Mouse (Mus musculus) limb, embryonic 14.5 days (tissue): ENCODE results near the gene Glt28d2. TPM values are rescaled to one million over a fixed set of nuclear protein-coding genes. Genes with fewer than 3 reads are reported as not detected.
A peak's percentile ranks its signal among the peaks of the same experiment; 100 is the strongest.

Experiments
- ATAC-seq: fragments of 200-750 bp; cut with Nextera tagmentation; 2 replicates; pipeline ENCODE4 v1.8.0; 2017; ENCODE audit warnings: low read depth, moderate number of reproducible peaks, moderate TSS enrichment; ENCODE audit not compliant: low FRiP score
- DNase-seq: peaks from one replicate; pipeline ENCODE4 v3.0.0-alpha.2; 2015; ENCODE audit warnings: low spot score
- H3K27ac ChIP-seq: fragments of 300-500 bp; sonication (generic); replicated peaks from 2 replicates; pipeline ENCODE4 v1.5.1; 2014; ENCODE audit warnings: low read depth, mild to moderate bottlenecking, low read length, moderate library complexity, mixed read lengths
- H3K27me3 ChIP-seq: fragments of 300-500 bp; sonication (generic); 2 replicates; pipeline ENCODE4 v1.6.1; 2014; ENCODE audit warnings: low read length, mixed read lengths; ENCODE audit not compliant: control insufficient read depth, insufficient read depth
- H3K36me3 ChIP-seq: fragments of 300-500 bp; sonication (generic); 2 replicates; pipeline ENCODE4 v1.6.1; 2014; ENCODE audit warnings: mild to moderate bottlenecking, low read length, moderate library complexity, mixed read lengths; ENCODE audit not compliant: control insufficient read depth, insufficient read depth
- H3K4me1 ChIP-seq: fragments of 300-500 bp; sonication (generic); 2 replicates; pipeline ENCODE4 v1.6.1; 2014; ENCODE audit warnings: antibody characterized with exemption, low read length, mixed read lengths; ENCODE audit not compliant: control insufficient read depth, insufficient read depth
- H3K4me2 ChIP-seq: fragments of 300-500 bp; sonication (generic); replicated peaks from 2 replicates; pipeline ENCODE4 v1.6.1; 2014; ENCODE audit warnings: low read depth, mild to moderate bottlenecking, low read length, moderate library complexity; ENCODE audit not compliant: severe bottlenecking
- H3K4me3 ChIP-seq: fragments of 300-500 bp; sonication (generic); replicated peaks from 2 replicates; pipeline ENCODE4 v1.5.1; 2014; ENCODE audit warnings: low read length
- H3K9ac ChIP-seq: fragments of 300-500 bp; sonication (generic); 2 replicates; pipeline ENCODE4 v1.6.1; 2014; ENCODE audit warnings: mild to moderate bottlenecking, low read depth, low read length, moderate library complexity; ENCODE audit not compliant: severe bottlenecking
- H3K9me3 ChIP-seq: fragments of 300-500 bp; sonication (generic); 2 replicates; pipeline ENCODE4 v1.6.1; 2016; ENCODE audit warnings: low read length; ENCODE audit not compliant: control insufficient read depth
- POLR2A ChIP-seq: fragments of 200-500 bp; IDR thresholded peaks from 2 replicates; pipeline ENCODE4 v1.8.0; 2012; ENCODE audit warnings: inconsistent platforms, mild to moderate bottlenecking, moderate library complexity, borderline replicate concordance; ENCODE audit not compliant: insufficient read depth, insufficient read length; ENCODE audit errors: extremely low read depth
- WGBS: fragments of 180-500 bp; shearing (Covaris S2); extraction: QIAGEN DNeasy Blood & Tissue Kit; methylation state at CpG from one replicate; pipeline ENCODE4 v1.1.7; 2014; 5-methylcytosine and 5-hydroxymethylcytosine counted together
- polyA plus RNA-seq, 2 experiments: library from polyadenylated mRNA; depleted of rRNA in 1 of 2; stranded (reverse) in 1 of 2; unstranded in 1 of 2; fragments of >200 nt; fragmentation: Nextera tagmentation in 1 of 2; extraction: Ambion mirVana in 1 of 2; gene quantifications; 2 replicates each; pipeline versions ENCODE4 v1.2.1 to v1.2.3; 2012 to 2014

Glt28d2 gene
- polyA plus RNA-seq, 2 experiments: 0.89 to 3.2 TPM

GRCm38 (mm10) chr3:85829047-85829446 lies 58.3 kb downstream of the Glt28d2 start:
- H3K4me2 ChIP-seq: no peak overlapping the region
- no peak for TF ChIP-seq POLR2A
- no peaks in the 10 kb centered on the region; the same call in 1 of the 2 replicates for H3K4me1 ChIP-seq
- H3K27me3 ChIP-seq: no peaks in the 10 kb centered on the region
- no peaks in the 10 kb centered on the region for H3K9me3 ChIP-seq
- no peak overlapping the region for H3K9ac ChIP-seq
- no peaks in the 10 kb centered on the region for H3K36me3 ChIP-seq
- 48% methylated on average over 4 of the region's 4 CpGs for WGBS
- H3K27ac ChIP-seq: no peak overlapping the region
- no peak overlapping the region for H3K4me3 ChIP-seq
- DNase-seq (no peak), ATAC-seq (no peak)

- no peak overlapping the region for H3K4me2 ChIP-seq
- H3K4me1 ChIP-seq: no peaks in the 10 kb centered on the region; the same call in 1 of the 2 replicates
- H3K36me3 ChIP-seq: no peaks in the 10 kb centered on the region
- DNase-seq (no peak), ATAC-seq (no peak)
- H3K9ac ChIP-seq: no peak overlapping the region
- 72% methylated on average over 6 of the region's 6 CpGs for WGBS
- 0 out of 2 replicates have a peak overlapping the region, but pooled peaks have one; percentile 38 for H3K27ac ChIP-seq
- H3K9me3 ChIP-seq: no peaks in the 10 kb centered on the region
- H3K27me3 ChIP-seq: no peaks in the 10 kb centered on the region
- no peak overlapping the region for H3K4me3 ChIP-seq
- TF ChIP-seq POLR2A: no peak
Observed at GRCm38 (mm10) chr3:85827815-85828214, 59.5 kb downstream of the Glt28d2 start.

GRCm38 (mm10) chr3:85827283-85827682 lies 60.0 kb downstream of the Glt28d2 start:
- Histone ChIP-seq H3K27me3 (no peaks in the 10 kb centered on the region), H3K4me3 (no peak overlapping the region)
- 66% methylated on average over 4 of the region's 4 CpGs for WGBS

GRCm38 (mm10) chr3:85820839-85821548 lies 66.3 kb downstream of the Glt28d2 start:
- WGBS: 37% methylated on average over 15 of the region's 15 CpGs
- H3K9ac ChIP-seq: no peak overlapping the region
- no peak for DNase-seq
- no peaks in the 10 kb centered on the region for H3K27me3 ChIP-seq
- H3K36me3 ChIP-seq: no peaks in the 10 kb centered on the region
- TF ChIP-seq POLR2A: no peak
- no peak for ATAC-seq
- no peaks in the 10 kb centered on the region for H3K9me3 ChIP-seq
- no peak overlapping the region for H3K4me2 ChIP-seq
- no peak overlapping the region for H3K27ac ChIP-seq
- H3K4me1 ChIP-seq: peaks cover 2% of the 10 kb centered on the region; the same call in 1 of the 2 replicates
- no peak overlapping the region for H3K4me3 ChIP-seq

More at GRCm38 (mm10) chr3:85827283-85827682, 60.0 kb downstream of the Glt28d2 start:
- no peak for DNase-seq
- no peak for ATAC-seq
- Histone ChIP-seq H3K36me3 (no peaks in the 10 kb centered on the region), H3K9ac (no peak overlapping the region), H3K4me2 (no peak overlapping the region), H3K27ac (0 out of 2 replicates have a peak overlapping the region, but pooled peaks have one; percentile 38), H3K9me3 (no peaks in the 10 kb centered on the region), H3K4me1 (no peaks in the 10 kb centered on the region; the same call in 1 of the 2 replicates)
- no peak for TF ChIP-seq POLR2A

Other genes starting within 250 kb of the Glt28d2 start
- 3.8 and 4.3 TPM in 2 replicates for gene Fam160a1, start 70.2 kb downstream of the Glt28d2 start, polyA plus RNA-seq (2012; rRNA removed)
- gene Fam160a1, start 70.2 kb downstream of the Glt28d2 start, polyA plus RNA-seq (2014; fragmentation: Nextera tagmentation; extraction: Ambion mirVana): 6.2 and 6.9 TPM in 2 replicates
- gene Gm37240, start within 50 bp of the Glt28d2 start, polyA plus RNA-seq (2012; rRNA removed): 2.0 TPM in 2 replicates
- gene Gm37240, start within 50 bp of the Glt28d2 start, polyA plus RNA-seq (2014; fragmentation: Nextera tagmentation; extraction: Ambion mirVana): 10.9 and 13.4 TPM in 2 replicates
- 33.8 and 36.5 TPM in 2 replicates for gene Sh3d19, start 83.6 kb upstream of the Glt28d2 start, polyA plus RNA-seq (2012; rRNA removed)
- gene Sh3d19, start 83.6 kb upstream of the Glt28d2 start, polyA plus RNA-seq (2014; fragmentation: Nextera tagmentation; extraction: Ambion mirVana): 29.2 and 32.1 TPM in 2 replicates
- not detected in 2 replicates for gene Prss48, start 115.0 kb upstream of the Glt28d2 start, polyA plus RNA-seq (2012; rRNA removed)
- gene Prss48, start 115.0 kb upstream of the Glt28d2 start, polyA plus RNA-seq (2014; fragmentation: Nextera tagmentation; extraction: Ambion mirVana): not detected in 2 replicates